Mouse (Mus musculus): ENCODE measurements around the gene Chit1. TPM values are rescaled to one million over a fixed set of nuclear protein-coding genes. Genes with fewer than 3 reads are reported as not detected.

The Chit1 gene
- polyA plus RNA-seq, 1 experiment from 2014 or later, result 1.7 TPM

DNA sequence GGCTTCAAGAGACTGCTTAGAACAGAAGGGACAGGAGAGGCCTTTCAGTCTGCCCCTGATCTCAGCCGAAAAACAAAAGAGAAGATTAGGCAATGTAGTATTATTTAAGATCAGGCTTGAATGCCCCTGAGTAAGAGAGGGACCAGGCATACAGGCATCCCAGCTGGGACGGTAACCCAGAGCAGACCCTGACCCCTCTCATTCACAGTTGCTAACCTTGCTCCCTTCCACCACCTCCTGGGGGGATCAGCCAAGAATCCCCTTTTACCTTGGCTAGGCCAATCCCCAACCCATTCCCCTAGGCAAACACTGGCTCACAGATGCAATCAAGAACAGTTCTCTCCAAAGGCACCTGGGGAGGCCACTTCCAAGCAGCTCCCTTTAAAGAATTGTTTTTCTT, 34.3 kb upstream of the Chit1 start:
- H3K4me2 ChIP-seq, result peak overlapping the region; percentile 87
- peaks cover 48% of the 10 kb centered on the region for H3K4me1 ChIP-seq (ENCODE audit: control insufficient read depth, insufficient read depth, low read length)
- no peaks in the 10 kb centered on the region for H3K9me3 ChIP-seq (replicated peaks; ENCODE audit: control insufficient read depth, low read length)
- no peak for ATAC-seq (replicated peaks; ENCODE audit: insufficient number of reproducible peaks, low FRiP score, low TSS enrichment)
- H3K36me3 ChIP-seq (ENCODE audit: control insufficient read depth, insufficient read depth, low read length), result no peaks in the 10 kb centered on the region
- peak overlapping the region; percentile 53 for H3K4me3 ChIP-seq (ENCODE audit: low read depth, low read length)
- WGBS (ENCODE audit: insufficient replicate concordance), result 75% methylated on average over 2 of the region's 2 CpGs
- no peaks in the 10 kb centered on the region for H3K27me3 ChIP-seq (ENCODE audit: control insufficient read depth, insufficient read depth, low read length)
- peak overlapping the region; percentile 60; the same call in 1 of the 2 replicates for H3K9ac ChIP-seq (ENCODE audit: low read depth, low read length)
- H3K27ac ChIP-seq (ENCODE audit: low read depth, low read length), result no peak overlapping the region; the same call in 1 of the 2 replicates

DNA sequence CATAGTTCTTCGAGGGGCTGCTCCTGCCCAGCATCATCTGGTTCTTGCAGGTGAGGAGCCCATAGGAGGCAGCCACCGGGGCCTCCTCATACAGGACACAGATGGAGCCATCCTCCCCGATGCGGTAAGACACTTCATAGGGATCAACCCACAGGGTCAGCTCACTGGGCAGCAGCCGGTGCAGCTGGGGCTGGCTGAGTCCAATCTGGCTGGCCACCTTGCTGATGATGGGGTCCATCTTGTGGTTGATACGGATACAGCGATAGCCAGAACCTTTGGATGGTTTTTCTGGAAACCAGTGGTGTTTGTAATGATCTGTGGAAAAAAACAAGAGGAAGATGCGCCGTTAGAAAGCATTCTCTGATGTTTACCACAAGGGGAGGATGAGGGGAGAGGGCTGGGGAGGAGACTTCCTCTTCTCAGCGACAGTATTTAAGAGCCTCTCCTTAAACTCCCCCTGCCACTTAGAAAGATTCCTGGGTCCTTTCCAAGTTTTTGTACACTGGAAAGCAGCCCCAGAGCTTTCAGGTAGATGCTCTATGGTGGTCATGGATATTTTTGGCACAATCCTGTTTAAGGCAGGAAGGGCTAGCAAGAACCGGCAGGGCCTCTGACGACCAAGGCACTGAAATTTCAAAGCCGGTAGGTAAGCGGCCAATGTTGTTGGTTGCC, 33.5 kb upstream of the Chit1 start:
- peak overlapping the region; percentile 53 for H3K4me3 ChIP-seq (ENCODE audit: low read depth, low read length)
- H3K9ac ChIP-seq (ENCODE audit: low read depth, low read length), result peak overlapping the region; percentile 79
- H3K4me2 ChIP-seq, result peak overlapping the region; percentile 87
- no peaks in the 10 kb centered on the region for H3K9me3 ChIP-seq (replicated peaks; ENCODE audit: control insufficient read depth, low read length)
- H3K27me3 ChIP-seq (ENCODE audit: control insufficient read depth, insufficient read depth, low read length), result no peaks in the 10 kb centered on the region
- 37% methylated on average over 14 of the region's 14 CpGs for WGBS (ENCODE audit: insufficient replicate concordance)
- H3K36me3 ChIP-seq (ENCODE audit: control insufficient read depth, insufficient read depth, low read length), result no peaks in the 10 kb centered on the region
- H3K27ac ChIP-seq (ENCODE audit: low read depth, low read length), result peak overlapping the region; percentile 37
- ATAC-seq (replicated peaks; ENCODE audit: insufficient number of reproducible peaks, low FRiP score, low TSS enrichment), result no peak
- peaks cover 48% of the 10 kb centered on the region for H3K4me1 ChIP-seq (ENCODE audit: control insufficient read depth, insufficient read depth, low read length)

DNA sequence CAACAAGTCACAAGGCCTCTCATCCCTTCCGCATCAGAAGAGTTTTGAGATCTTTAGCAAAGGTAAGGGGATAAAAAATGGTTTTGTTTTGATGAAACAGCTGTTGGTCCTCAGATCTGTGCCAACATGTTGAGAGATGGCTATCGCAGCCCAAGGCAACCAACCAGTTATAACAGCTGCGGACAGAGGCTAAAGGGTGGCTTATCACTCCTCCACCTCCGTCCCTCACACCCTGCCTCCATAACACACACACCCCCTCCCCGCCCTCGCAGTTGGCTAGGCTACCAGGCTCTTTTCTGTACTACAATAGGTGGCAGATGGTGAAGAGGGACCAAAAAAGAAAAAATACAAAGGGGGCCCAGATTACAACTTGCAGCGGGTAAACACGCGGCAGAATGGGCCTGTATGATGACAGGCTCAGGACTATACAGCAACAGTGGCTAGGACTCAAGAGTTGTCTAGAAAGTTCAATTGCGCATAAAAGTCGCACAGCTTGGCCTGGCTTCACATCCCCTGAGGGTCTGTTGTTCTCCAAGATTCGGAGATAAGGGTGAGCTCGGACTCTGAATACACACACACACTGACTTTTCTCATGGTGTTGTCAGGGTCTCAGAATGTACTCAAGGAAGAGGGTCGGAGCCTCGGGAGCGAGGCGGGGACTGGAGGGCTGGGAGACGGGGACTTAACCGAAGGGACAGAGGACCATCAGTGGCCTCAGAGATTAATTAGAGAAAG, 32.8 kb upstream of the Chit1 start:
- no peaks in the 10 kb centered on the region for H3K36me3 ChIP-seq (ENCODE audit: control insufficient read depth, insufficient read depth, low read length)
- H3K4me2 ChIP-seq, result peak overlapping the region; percentile 87
- H3K9me3 ChIP-seq (replicated peaks; ENCODE audit: control insufficient read depth, low read length), result no peaks in the 10 kb centered on the region
- ATAC-seq (replicated peaks; ENCODE audit: insufficient number of reproducible peaks, low FRiP score, low TSS enrichment), result peak; percentile 53
- peaks cover 47% of the 10 kb centered on the region for H3K4me1 ChIP-seq (ENCODE audit: control insufficient read depth, insufficient read depth, low read length)
- H3K27ac ChIP-seq (ENCODE audit: low read depth, low read length), result peak overlapping the region; percentile 37
- 5% methylated on average over 19 of the region's 19 CpGs for WGBS (ENCODE audit: insufficient replicate concordance)
- peak overlapping the region; percentile 53 for H3K4me3 ChIP-seq (ENCODE audit: low read depth, low read length)
- peak overlapping the region; percentile 79 for H3K9ac ChIP-seq (ENCODE audit: low read depth, low read length)
- H3K27me3 ChIP-seq (ENCODE audit: control insufficient read depth, insufficient read depth, low read length), result no peaks in the 10 kb centered on the region

DNA sequence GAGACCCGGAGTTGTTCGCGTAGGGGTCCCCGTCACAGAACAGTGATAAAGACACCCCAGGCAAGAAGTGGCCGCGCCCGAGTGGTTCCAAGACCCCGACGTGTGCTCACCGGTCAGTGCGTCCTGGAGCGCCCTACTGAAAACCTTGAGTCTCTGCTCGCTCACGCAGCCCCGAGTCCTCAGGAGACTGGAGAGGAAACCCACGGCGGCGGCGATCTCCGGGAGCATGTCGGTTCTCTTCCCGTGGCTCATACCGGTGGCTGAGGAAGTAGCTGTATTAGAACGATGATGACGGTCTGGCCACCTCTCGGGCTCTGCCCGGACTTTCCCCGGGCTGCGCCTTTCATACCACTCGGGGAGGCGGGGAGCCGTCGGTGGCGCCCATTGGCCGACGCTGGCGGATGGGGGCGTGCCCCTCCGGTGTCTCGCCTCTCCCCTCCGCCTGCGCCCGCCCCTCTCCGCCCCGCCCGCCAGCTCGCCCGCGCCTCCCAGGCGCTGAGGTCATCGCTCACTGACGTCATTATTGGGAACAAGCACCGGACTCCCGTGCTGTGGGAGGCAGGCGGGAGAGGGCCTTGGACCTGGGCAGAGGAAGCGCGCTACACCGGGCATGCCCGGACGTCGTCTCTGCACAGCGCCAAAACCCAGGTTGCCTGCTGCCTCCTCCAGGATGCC, 32.1 kb upstream of the Chit1 start, which contains the start of gene Btg2:
Gene Btg2, minus strand, starts transcription at position 319 of the 675 bp plus-strand sequence.
- Histone ChIP-seq H3K4me2 (peak within 1 kb of the TSS; percentile 87), H3K4me1 (ENCODE audit: control insufficient read depth, insufficient read depth, low read length) (peaks cover 47% of the 10 kb centered on the region), H3K27ac (ENCODE audit: low read depth, low read length) (peak within 1 kb of the TSS; percentile 84), H3K4me3 (ENCODE audit: low read depth, low read length) (peak within 1 kb of the TSS; percentile 53), H3K9me3 (replicated peaks; ENCODE audit: control insufficient read depth, low read length) (no peaks in the 10 kb centered on the region), H3K36me3 (ENCODE audit: control insufficient read depth, insufficient read depth, low read length) (no peaks in the 10 kb centered on the region), H3K27me3 (ENCODE audit: control insufficient read depth, insufficient read depth, low read length) (no peaks in the 10 kb centered on the region), H3K9ac (ENCODE audit: low read depth, low read length) (peak within 1 kb of the TSS; percentile 79)
- peak; percentile 94 for ATAC-seq (replicated peaks; ENCODE audit: insufficient number of reproducible peaks, low FRiP score, low TSS enrichment)
- under 1% methylated on average over 61 of the region's 62 CpGs for WGBS (ENCODE audit: insufficient replicate concordance)

DNA sequence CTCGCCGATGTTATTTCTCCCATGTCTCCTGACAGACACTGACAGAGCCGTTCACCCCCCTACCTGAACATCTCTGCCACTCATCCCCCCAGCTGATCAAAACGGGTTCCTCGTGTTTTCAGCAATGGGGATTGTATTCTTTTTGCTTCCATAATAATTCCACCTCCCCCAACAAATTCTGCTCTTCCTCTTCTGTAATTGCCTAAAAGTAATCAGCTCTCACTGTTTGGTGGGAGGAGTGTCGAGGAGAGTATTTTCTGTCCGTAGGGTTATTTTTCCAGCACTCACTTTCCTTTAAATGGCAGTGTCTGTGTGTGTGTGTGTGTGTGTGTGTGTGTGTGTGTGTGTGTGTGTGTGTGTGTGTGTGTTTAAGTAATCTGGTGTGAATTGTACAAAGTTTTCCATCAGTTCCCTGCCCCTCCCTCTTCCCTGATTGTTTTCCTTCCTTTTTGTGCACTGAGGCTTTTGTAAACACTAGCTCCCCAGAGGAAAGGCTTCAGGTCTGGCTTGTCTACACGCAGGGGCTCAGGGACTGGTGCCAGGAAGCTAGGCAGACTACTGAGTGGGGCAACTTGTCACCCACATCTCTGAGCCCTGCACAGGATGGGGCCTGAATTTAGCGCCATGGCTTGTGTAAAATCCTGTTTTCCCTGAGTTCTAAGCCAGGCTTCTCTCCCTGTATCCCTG, 31.4 kb upstream of the Chit1 start:
- Histone ChIP-seq H3K4me2 (peak overlapping the region; percentile 77), H3K9me3 (replicated peaks; ENCODE audit: control insufficient read depth, low read length) (no peaks in the 10 kb centered on the region), H3K9ac (ENCODE audit: low read depth, low read length) (peak overlapping the region; percentile 69), H3K4me3 (ENCODE audit: low read depth, low read length) (peak overlapping the region; percentile 53), H3K27ac (ENCODE audit: low read depth, low read length) (peak overlapping the region; percentile 84), H3K4me1 (ENCODE audit: control insufficient read depth, insufficient read depth, low read length) (peaks cover 43% of the 10 kb centered on the region), H3K27me3 (ENCODE audit: control insufficient read depth, insufficient read depth, low read length) (no peaks in the 10 kb centered on the region), H3K36me3 (ENCODE audit: control insufficient read depth, insufficient read depth, low read length) (no peaks in the 10 kb centered on the region)
- 10% methylated on average over 9 of the region's 9 CpGs for WGBS (ENCODE audit: insufficient replicate concordance)
- no peak for ATAC-seq (replicated peaks; ENCODE audit: insufficient number of reproducible peaks, low FRiP score, low TSS enrichment)

DNA sequence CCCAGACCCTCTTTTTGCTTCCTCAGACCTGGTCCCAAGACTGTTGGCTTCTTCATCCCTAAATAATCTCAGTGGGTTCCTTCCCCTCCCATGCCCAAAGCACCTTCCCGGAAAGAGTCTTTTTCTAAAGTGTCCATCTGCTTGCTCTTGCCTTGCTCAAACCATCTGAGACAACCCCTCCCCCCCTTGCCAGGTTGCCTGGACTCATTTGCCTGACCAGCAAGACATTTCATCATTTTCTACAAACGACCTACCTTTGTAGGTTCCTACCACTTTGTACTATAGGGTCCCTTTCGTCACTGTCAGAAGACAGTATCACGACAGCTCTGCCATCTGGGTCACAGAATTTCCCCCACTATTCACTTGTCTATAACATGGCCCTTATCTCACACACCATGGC, 30.6 kb upstream of the Chit1 start:
- H3K36me3 ChIP-seq (ENCODE audit: control insufficient read depth, insufficient read depth, low read length), result no peaks in the 10 kb centered on the region
- peaks cover 43% of the 10 kb centered on the region for H3K4me1 ChIP-seq (ENCODE audit: control insufficient read depth, insufficient read depth, low read length)
- no peak overlapping the region for H3K9ac ChIP-seq (ENCODE audit: low read depth, low read length)
- H3K9me3 ChIP-seq (replicated peaks; ENCODE audit: control insufficient read depth, low read length), result no peaks in the 10 kb centered on the region
- no peak for ATAC-seq (replicated peaks; ENCODE audit: insufficient number of reproducible peaks, low FRiP score, low TSS enrichment)
- H3K27ac ChIP-seq (ENCODE audit: low read depth, low read length), result peak overlapping the region; percentile 84; the same call in 1 of the 2 replicates
- H3K4me2 ChIP-seq, result no peak overlapping the region
- H3K4me3 ChIP-seq (ENCODE audit: low read depth, low read length), result no peak overlapping the region
- no peaks in the 10 kb centered on the region for H3K27me3 ChIP-seq (ENCODE audit: control insufficient read depth, insufficient read depth, low read length)
- WGBS (ENCODE audit: insufficient replicate concordance), result 64% methylated on average over 4 of the region's 4 CpGs

DNA sequence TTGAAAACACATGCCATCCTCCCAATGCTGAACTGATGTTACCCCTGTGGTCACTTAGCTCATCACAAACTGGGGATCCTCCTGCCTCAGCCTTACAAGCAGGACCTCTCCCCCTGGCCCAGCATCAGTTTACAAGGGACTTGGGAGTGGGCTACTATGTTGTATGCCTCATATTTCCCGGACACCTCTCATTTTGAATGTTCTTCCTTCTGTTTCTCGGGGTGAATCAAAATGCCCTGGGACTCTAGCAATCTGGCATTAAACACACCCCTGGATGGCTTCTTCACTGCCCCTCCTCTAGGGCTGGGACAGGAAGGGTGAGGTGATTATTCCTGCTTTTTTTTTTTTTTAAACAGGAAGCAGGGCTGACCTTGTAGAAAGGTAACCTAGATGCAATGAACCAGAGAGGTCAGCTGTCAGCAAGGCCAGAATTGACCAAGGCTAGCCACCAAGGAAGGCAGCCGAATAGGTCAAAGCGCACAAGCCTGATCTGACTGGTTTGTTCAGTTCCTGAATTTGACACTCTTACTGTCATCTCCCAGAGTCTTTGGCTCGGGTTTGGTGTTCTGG, 30.1 kb upstream of the Chit1 start:
- no peaks in the 10 kb centered on the region for H3K27me3 ChIP-seq (ENCODE audit: control insufficient read depth, insufficient read depth, low read length)
- no peak for ATAC-seq (replicated peaks; ENCODE audit: insufficient number of reproducible peaks, low FRiP score, low TSS enrichment)
- no peak overlapping the region for H3K4me3 ChIP-seq (ENCODE audit: low read depth, low read length)
- 82% methylated on average over 5 of the region's 5 CpGs for WGBS (ENCODE audit: insufficient replicate concordance)
- H3K4me2 ChIP-seq, result no peak overlapping the region
- no peak overlapping the region for H3K27ac ChIP-seq (ENCODE audit: low read depth, low read length)
- no peaks in the 10 kb centered on the region for H3K9me3 ChIP-seq (replicated peaks; ENCODE audit: control insufficient read depth, low read length)
- H3K9ac ChIP-seq (ENCODE audit: low read depth, low read length), result no peak overlapping the region
- no peaks in the 10 kb centered on the region for H3K36me3 ChIP-seq (ENCODE audit: control insufficient read depth, insufficient read depth, low read length)
- peaks cover 45% of the 10 kb centered on the region for H3K4me1 ChIP-seq (ENCODE audit: control insufficient read depth, insufficient read depth, low read length)

DNA sequence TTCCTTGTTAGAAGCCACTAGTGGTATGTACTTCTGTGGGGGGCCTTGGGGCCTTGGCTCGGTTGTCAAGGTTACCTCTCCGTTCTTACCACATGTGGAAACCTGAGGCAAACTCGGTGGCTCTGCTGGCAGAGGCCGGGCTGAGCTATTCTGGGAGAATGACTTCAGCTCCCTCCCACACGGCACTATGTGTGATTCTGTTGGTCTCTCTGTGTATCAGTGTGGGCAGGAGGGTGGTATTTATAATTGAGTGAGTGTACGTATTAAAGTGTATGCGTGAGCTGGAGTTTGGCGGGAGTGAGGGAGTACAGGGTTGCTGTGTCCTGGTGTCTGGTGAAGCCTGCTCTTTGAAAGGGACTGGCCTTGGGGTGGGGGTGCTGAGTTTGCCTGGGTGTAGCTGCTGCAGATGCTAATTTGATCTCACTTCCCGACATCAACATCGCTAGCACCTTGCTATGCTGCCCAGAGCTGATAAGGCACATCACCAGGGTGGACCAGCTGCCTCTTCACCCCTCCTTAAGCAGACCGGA, 28.0 kb upstream of the Chit1 start:
- 12% methylated on average over 11 of the region's 11 CpGs for WGBS (ENCODE audit: insufficient replicate concordance)
- Histone ChIP-seq H3K4me3 (ENCODE audit: low read depth, low read length) (no peak overlapping the region), H3K4me1 (ENCODE audit: control insufficient read depth, insufficient read depth, low read length) (peaks cover 45% of the 10 kb centered on the region), H3K27ac (ENCODE audit: low read depth, low read length) (peak overlapping the region; percentile 85), H3K9ac (ENCODE audit: low read depth, low read length) (peak overlapping the region; percentile 44; the same call in 1 of the 2 replicates), H3K36me3 (ENCODE audit: control insufficient read depth, insufficient read depth, low read length) (no peaks in the 10 kb centered on the region), H3K4me2 (peak overlapping the region; percentile 33), H3K27me3 (ENCODE audit: control insufficient read depth, insufficient read depth, low read length) (no peaks in the 10 kb centered on the region), H3K9me3 (replicated peaks; ENCODE audit: control insufficient read depth, low read length) (no peaks in the 10 kb centered on the region)
- ATAC-seq (replicated peaks; ENCODE audit: insufficient number of reproducible peaks, low FRiP score, low TSS enrichment), result no peak
